Mouse (Mus musculus) layer of hippocampus, adult 2 months (tissue): Measurements from ENCODE around the gene Fhl3. TPM values are rescaled to one million over a fixed set of nuclear protein-coding genes. Genes with fewer than 3 reads are reported as not detected.

Source experiments
- DNase-seq, 2 experiments: peaks; one replicate each; pipeline ENCODE4 v3.0.0; 2022; ENCODE audit warnings: low spot score in 2 of 2
- H3K27ac ChIP-seq: fragments of 200-600 bp; 2 replicates; pipeline ENCODE4 v1.8.1; 2022
- H3K4me3 ChIP-seq: fragments of 200-600 bp; 2 replicates; pipeline ENCODE4 v1.8.1; 2022; ENCODE audit warnings: mild to moderate bottlenecking
- CTCF ChIP-seq: fragments of 200-600 bp; conservative IDR thresholded peaks from 2 replicates; pipeline ENCODE4 v1.8.1; 2022; ENCODE audit warnings: antibody characterized with exemption, mild to moderate bottlenecking, moderate library complexity
- total RNA-seq, 2 experiments: library from RNA; stranded (reverse); gene quantifications; 2 replicates each; pipeline ENCODE4 v1.2.3; 2021

Gene Fhl3
- total RNA-seq, 2 experiments from 2014 or later, result 1.4 to 1.5 TPM

DNA sequence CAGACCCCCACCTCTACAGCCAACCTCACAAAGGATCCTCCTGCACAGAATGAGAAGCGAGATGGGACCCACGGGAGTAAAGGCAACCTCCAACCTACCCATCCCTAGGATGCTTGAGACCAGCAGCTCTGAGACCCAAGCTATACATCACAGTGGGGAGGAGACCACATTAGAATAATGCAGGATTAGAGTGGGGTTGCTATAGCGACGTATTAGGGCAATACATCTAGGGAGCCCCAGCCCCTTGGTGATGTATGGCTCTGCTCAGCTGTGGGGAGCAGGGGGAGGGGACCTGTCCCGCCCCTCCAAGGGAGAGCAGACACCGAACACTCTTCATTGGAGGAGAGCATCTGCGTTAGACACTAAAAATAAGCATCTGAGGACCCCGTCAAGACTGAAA is 32.4 kb upstream of the Fhl3 start:
- no peak for DNase-seq
- TF ChIP-seq CTCF, result no peak
- no peak overlapping the region for H3K4me3 ChIP-seq

DNA sequence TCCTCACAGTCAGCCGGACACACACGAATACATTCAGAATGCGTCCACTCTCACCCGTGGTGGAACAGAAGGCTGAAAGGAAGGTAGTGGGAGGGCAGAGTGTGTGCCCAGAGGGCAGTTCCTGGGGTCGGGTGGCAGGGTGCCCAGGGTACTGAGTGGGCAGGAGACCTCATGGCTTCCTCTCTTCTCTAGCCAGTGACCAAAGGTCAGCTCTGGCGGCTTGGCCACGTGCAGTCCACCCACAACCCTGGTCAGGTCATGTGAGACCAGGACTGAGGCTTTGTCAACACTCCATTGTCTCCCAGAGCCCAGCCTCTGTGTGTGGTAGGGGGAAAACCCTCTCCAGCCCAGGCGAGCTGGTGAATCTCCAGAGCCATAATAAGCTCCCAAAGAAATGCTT is 30.3 kb upstream of the Fhl3 start:
- DNase-seq, result no peak
- H3K27ac ChIP-seq, result no peak overlapping the region
- TF ChIP-seq CTCF, result no peak
- H3K4me3 ChIP-seq, result no peak overlapping the region

More for the DNA sequence above, 32.4 kb upstream of the Fhl3 start:
- peak overlapping the region; percentile 46; the same call in 1 of the 2 replicates for H3K27ac ChIP-seq

DNA sequence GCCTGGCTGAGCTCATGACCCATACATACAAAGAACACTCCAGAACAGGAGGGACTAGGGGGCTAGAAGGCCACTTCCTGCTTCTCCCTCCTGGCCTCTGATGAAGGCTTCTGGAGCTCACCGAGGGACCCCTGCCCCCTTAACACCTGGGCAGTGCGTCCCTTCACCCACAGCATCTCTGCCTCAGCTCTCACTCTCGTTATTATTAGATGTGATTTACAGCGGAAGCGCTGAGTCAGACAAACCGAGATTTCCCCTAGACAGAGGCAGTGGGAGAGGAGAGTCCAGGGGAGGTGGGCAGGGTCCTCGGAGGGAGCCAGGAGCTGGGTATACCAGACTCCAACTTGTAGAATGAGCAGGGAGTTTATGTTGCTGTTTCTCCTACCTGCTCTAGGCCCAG is 28.9 kb upstream of the Fhl3 start:
- Histone ChIP-seq H3K27ac (no peak overlapping the region), H3K4me3 (no peak overlapping the region)
- no peak for TF ChIP-seq CTCF
- no peak for DNase-seq

GRCm38 (mm10) chr4:124672347-124673320 is 27.9 kb upstream of the Fhl3 start:
- Histone ChIP-seq H3K4me3 (peak overlapping the region; percentile 43), H3K27ac (peak overlapping the region; percentile 39; the same call in 1 of the 2 replicates)
- TF ChIP-seq CTCF, result peak; percentile 27
- peak in 1 of 2 experiments; percentile 51 for DNase-seq

DNA sequence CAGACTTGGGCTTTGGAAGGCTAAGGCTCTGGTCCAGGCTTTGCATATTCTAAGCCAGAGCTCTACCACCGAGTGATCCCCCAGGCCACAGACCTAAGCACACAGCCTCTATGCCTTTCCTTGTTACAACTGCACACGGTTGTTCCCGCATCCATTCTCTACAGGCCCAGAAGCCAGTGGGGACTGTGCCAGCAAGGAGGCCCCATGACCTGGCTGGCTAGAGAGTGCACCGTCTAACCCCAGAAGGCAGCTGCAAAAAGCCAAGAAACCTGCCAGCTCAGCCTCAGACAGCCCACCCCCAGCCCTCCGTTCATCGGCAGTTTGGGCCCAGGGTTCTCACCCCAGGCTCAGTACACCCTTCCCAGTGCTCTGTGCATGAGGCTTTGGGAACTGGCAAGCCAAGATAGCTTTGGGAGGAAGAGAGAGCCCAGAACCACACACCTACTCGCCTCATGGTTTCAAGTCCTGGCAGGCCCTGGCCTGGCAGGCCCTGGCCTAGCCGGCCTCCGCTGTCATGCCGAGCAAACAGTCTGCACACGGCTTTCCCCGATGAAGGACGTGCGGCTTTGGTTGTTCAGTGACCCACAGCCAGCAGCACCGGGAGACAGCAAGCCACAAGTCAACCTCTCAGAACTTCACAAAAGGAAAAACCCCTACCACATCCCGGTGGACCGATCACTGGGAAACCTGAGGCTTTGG is 26.0 kb upstream of the Fhl3 start:
- TF ChIP-seq CTCF, result no peak
- DNase-seq, result no peak
- no peak overlapping the region for H3K4me3 ChIP-seq
- no peak overlapping the region for H3K27ac ChIP-seq

DNA sequence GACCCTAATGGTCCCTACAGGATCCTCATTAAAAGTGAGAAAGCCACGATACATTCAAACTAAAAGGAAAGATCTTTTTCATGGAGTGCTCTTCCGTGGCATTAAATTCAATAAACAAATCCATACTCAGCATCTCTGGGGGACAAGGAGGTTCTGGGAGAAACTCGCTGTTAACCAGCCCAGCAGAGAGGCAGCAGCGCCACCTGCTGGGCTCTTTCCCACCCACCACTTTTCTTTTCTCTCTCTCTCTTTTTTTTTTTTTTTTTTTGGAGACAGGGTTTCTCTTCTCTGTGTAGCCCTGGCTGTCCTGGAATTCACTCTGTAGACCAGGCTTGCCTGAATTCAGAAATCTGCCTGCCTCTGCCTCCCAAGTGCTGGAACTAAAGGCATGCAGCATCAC is 25.5 kb upstream of the Fhl3 start:
- DNase-seq, result peak in 1 of 2 experiments; percentile 69
- TF ChIP-seq CTCF, result peak; percentile 92
- Histone ChIP-seq H3K27ac (no peak overlapping the region), H3K4me3 (no peak overlapping the region)

- H3K4me3 ChIP-seq, result no peak overlapping the region
- H3K27ac ChIP-seq, result no peak overlapping the region
- DNase-seq, result no peak
- TF ChIP-seq CTCF, result no peak
Observed at GRCm38 (mm10) chr4:124675958-124676357, 24.5 kb upstream of the Fhl3 start.

- no peak for DNase-seq
- no peak overlapping the region for H3K27ac ChIP-seq
- no peak overlapping the region for H3K4me3 ChIP-seq
- peak; percentile 74 for TF ChIP-seq CTCF
Observed at GRCm38 (mm10) chr4:124682270-124682669, 18.2 kb upstream of the Fhl3 start.

DNA sequence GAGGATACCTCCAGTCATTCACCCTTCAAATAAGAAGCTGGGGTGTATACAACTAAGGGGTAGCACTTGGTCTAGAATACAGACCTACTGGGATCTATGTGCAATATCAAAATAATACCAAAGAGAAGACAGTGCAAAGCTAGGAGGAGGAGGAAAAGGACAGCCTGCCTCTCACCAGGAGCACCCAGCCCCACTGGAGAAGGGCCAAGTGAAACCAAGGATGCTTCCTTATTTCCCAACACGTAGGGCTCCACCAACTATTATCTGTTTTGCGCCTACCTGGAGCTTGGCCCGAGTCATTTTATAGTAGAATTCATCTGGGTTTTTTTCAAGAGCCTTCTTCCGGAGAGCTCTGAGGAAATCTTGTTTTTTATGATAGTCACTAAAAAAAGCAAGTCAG is 17.0 kb upstream of the Fhl3 start:
- Histone ChIP-seq H3K4me3 (no peak overlapping the region), H3K27ac (no peak overlapping the region)
- no peak for TF ChIP-seq CTCF
- no peak for DNase-seq

DNA sequence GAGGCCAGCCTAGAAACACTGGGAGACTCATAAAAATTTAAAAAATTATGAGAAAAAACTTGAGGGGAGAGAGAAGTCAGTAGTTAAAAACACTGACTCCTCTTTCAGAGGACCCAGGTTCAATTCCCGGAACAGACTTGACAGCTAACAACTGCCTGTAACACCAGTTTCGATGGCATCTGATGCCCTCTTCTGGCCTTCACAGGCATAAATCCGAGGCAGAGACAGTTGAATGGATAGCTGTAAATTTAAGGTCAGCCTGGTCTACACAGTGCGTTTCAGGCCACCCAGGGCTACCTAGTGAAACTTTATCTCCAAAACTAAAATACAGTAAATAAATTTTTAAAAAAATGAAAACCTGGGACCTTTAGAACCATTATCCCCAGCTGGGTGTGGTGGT is 15.5 kb upstream of the Fhl3 start:
- H3K27ac ChIP-seq, result no peak overlapping the region
- TF ChIP-seq CTCF, result peak; percentile 62
- no peak overlapping the region for H3K4me3 ChIP-seq
- no peak for DNase-seq

DNA sequence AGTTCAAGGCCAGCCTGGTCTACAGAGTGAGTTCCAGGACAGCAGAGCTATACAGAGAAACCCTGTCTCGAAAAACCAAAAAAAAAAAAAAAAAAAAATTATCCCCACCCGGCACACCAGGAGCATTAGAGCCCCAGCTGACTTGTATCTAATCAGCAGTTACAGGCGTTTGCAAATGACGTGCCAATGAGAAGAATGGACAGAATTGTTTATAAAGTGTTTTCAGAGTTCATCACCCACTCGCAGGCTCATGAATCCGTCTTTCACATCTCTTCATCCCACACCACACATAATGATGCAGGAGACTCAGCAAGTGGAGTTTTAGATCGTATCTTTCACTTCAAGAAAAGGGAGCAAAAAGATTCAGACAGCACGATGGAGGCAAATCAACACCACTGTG is 15.0 kb upstream of the Fhl3 start:
- no peak for TF ChIP-seq CTCF
- H3K27ac ChIP-seq, result no peak overlapping the region
- DNase-seq, result no peak
- H3K4me3 ChIP-seq, result no peak overlapping the region

- Histone ChIP-seq H3K27ac (no peak overlapping the region), H3K4me3 (no peak overlapping the region)
- no peak for TF ChIP-seq CTCF
- no peak for DNase-seq
Observed at GRCm38 (mm10) chr4:124685897-124686402, 14.6 kb upstream of the Fhl3 start.

DNA sequence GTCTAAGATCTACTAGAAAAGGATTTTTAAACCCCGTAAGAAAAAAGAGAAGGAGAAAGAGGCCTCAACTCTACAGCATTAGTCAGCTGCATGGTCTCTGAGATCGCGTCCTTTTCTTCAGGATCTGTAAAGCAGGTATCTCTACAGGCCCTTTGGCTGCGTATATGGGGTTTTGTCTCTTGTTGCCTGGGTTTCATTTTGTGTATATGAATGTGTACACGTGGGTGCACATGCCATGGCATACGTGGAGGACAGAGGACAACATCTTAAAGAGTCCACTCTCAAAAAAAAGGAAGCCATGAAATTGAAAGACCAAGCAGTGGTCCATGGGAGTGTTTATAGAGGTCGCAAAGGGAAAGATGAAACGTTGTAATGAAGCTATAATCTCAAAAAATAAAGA is 9.0 kb upstream of the Fhl3 start:
- DNase-seq, result no peak
- TF ChIP-seq CTCF, result no peak
- no peak overlapping the region for H3K27ac ChIP-seq
- no peak overlapping the region for H3K4me3 ChIP-seq
